Mouse (Mus musculus): ENCODE measurements at regions not wholly inside any gene's neighbourhood (a gene's known extent, or its start where the extent isn't known, plus 50 kb on each side); places are given as distances from the start of the nearest gene placed in this dataset.
"Not testable (repeated sequence)": the region's sequence is repeated elsewhere in the genome, so short reads cannot be mapped to it uniquely, and the experiment has no call there.

DNA sequence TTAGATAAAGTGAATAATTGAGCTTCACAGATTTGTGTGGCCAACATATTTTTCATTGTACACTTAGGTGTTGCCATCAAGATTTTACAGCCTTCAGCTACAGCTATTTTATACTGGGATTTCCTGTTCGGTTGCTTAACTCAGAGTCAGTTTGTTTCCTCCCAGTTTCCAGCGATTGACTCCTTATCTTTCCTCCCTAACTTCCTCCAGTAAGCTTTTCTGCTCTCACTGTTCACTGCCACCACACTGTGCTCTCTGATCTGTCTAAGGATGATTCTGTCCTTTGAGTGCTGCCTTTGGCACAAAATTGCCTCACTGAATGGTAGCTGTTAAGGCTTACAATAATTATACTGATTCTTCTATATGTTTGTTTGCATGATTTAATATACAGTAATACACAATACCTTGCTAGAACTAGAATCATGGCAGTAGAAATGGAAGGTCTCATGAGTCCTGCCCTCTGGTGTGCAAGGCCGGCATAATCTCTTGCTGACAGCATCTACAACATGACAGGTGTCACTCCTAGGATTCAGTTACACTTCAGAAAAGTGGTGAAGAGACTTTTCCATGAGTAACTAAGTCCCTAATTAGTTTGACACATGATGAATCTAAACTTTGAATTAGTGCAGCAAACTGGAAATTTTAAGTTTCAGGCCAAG, 558.0 kb upstream of the Olfr1507 start:
- in situ Hi-C loops (cut with MboI; ENCODE audit: low sequenced_read_pairs) = not testable (repeated sequence)

- in situ Hi-C loops (cut with MboI; ENCODE audit: low sequenced_read_pairs) = not testable (repeated sequence)
Observed at GRCm38 (mm10) chr14:53047683-53048082, 552.1 kb upstream of the Olfr1507 start.

DNA sequence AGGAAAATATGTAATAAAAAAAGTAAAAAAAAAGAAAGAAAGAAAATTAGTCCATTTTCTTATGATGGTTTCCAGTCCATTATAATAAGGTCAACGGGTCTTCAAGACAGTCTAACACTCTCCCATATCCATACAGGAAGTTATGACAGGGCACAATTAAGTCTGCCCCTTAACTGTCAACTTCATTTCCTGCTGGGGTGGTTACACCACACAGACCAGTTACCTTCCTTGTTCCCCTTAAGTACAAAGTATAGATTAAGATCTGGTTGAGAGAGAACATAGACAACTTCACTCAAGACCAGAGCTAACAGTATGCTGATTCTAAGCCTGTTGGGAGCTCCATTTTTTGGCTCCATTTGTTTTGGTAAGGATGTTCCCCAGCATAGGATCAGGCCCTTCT, 551.4 kb upstream of the Olfr1507 start:
- in situ Hi-C loops (cut with MboI; ENCODE audit: low sequenced_read_pairs) = not testable (repeated sequence)

- in situ Hi-C loops (cut with MboI; ENCODE audit: low sequenced_read_pairs) = not testable (repeated sequence)
Observed at GRCm38 (mm10) chr14:53045331-53045730, 549.8 kb upstream of the Olfr1507 start.

GRCm38 (mm10) chr14:53044101-53044500, 548.6 kb upstream of the Olfr1507 start:
- in situ Hi-C loops (cut with MboI; ENCODE audit: low sequenced_read_pairs) = not testable (repeated sequence)

DNA sequence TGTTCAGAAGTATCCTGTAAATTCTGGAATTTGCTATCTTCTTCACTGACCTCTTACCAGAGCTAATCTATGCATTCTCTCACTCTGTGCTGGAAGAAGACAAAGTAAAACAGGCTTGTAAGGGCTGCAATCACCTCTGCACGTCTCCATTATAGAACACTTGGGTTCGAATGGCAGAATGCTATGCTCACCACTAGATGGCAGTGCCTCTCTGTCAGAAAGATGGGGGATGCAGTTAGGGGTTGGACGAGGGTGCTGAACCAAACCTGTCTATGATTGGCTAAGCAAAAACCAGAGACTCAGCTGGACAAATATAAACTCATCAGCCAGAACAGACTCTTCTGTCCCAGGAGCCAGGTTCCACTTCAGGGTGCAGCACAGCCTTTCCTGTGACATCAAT, 546.5 kb upstream of the Olfr1507 start:
- in situ Hi-C loops (cut with MboI; ENCODE audit: low sequenced_read_pairs) = not testable (repeated sequence)

DNA sequence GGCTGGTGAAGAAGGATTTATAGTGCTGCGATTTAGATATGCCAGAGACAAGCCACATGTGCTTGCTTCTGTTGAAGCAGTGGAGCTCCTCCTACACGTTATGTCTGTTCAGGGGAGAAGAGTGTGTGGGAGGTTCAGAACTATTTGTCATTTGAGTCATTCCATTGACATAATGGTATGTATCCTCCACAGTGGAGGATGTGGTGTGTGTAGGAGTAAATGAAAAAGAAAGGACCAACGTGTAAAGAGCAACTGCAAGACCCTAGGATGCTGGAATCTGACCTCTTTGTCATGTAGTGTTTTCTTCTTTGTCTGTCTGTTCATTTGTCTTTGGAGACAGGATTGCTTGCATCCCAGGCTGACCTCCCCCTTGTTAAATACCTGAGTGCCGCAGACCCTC, 543.9 kb upstream of the Olfr1507 start:
- in situ Hi-C loops (cut with MboI; ENCODE audit: low sequenced_read_pairs) = not testable (repeated sequence)

- in situ Hi-C loops (cut with MboI; ENCODE audit: low sequenced_read_pairs) = not testable (repeated sequence)
Observed at GRCm38 (mm10) chr14:53034940-53035339, 539.4 kb upstream of the Olfr1507 start.

DNA sequence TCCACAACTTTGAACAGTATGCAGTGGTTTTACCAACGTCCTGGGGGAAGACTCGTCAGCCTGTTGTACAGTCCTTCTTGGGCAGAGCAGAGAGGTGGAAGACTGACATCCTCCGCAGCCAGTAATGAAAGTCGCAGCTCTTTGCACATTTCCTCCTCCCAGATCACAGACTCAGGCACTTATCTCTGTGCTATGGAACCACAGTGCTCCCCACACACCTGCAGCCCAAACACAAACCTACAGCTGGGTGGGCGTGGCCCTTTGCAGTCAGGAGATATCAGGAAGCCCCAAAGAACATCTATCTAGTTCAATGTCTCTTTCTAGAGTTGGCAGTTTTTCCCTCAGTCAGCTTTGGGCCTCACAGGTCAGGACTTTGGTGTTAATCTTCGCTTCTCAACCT, 537.7 kb upstream of the Olfr1507 start:
- in situ Hi-C loops (cut with MboI; ENCODE audit: low sequenced_read_pairs) = not testable (repeated sequence)

DNA sequence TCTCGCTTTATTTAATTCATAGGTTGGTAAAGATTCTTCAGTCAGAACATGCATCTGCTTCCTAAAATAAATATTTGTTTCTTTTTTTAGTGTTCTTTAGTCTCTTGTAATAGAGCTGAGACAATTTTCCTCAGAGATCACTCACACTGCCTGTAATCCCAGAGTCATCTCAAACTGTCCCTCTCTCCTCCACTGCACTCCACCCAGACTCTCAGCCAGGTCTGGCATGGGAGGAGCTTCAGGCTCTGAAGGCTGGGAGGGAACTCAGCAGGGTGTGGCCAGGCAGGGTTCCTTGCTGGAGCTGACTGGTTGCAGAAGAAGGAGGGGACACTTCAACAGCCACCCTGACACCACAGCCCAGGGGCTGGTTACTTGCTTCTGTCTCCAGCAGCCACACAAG, 536.9 kb upstream of the Olfr1507 start:
- in situ Hi-C loops (cut with MboI; ENCODE audit: low sequenced_read_pairs) = not testable (repeated sequence)

DNA sequence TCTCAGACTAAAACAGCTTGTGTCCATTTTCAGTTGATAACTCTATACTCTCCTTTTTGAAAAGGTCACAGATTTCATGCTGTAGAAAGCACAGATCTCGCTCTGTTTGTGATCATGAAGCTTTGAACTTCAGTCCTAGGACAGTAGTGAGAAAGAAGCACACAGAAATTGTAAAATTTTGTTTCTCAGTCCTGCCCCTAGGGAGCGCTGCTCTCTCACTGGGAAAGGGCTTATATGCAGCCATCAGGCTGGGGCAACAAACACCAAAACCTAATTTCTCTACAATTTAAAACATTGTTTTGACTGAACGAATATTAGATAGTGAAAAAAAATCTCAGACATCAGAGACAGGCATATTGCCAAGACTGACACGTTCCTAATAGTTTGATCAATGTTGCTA, 534.7 kb upstream of the Olfr1507 start:
- in situ Hi-C loops (cut with MboI; ENCODE audit: low sequenced_read_pairs) = not testable (repeated sequence)

- in situ Hi-C loops (cut with MboI; ENCODE audit: low sequenced_read_pairs) = not testable (repeated sequence)
Observed at GRCm38 (mm10) chr14:53026958-53027357, 531.4 kb upstream of the Olfr1507 start.

DNA sequence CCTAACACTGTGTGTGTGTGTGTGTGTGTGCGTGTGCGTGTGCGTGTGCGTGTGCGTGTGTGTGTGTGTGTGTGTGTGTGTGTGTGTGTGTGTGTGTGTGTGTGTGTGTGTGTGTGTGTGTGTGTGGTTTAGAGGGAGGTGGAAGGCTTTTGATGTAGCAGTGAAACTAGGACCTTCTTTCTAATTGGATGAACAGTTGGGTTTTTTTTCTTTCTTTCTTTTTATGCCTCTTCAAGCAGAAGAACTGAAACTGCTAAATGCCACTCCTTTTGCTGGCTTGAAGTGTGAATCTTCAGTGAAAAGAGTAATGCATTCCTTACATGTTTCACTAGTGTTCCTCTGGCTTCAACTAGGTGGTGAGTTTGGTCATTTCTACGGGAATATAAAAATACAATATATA, 524.6 kb upstream of the Olfr1507 start:
- in situ Hi-C loops (cut with MboI; ENCODE audit: low sequenced_read_pairs) = not testable (repeated sequence)

DNA sequence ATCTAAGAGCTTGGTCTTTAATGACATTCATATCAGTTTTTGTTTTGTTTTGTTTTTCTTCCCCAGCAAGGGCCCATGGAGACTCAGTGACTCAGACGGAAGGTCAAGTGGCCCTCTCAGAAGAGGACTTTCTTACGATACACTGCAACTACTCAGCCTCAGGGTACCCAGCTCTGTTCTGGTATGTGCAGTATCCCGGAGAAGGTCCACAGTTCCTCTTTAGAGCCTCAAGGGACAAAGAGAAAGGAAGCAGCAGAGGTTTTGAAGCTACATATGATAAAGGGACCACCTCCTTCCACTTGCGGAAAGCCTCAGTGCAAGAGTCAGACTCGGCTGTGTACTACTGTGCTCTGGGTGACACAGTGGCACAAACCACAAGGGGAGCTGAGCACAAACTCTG, 512.2 kb upstream of the Olfr1507 start:
- in situ Hi-C loops (cut with MboI; ENCODE audit: low sequenced_read_pairs) = not testable (repeated sequence)

- in situ Hi-C loops (cut with MboI; ENCODE audit: low sequenced_read_pairs) = not testable (repeated sequence)
Observed at GRCm38 (mm10) chr14:53007323-53007722, 511.8 kb upstream of the Olfr1507 start.

DNA sequence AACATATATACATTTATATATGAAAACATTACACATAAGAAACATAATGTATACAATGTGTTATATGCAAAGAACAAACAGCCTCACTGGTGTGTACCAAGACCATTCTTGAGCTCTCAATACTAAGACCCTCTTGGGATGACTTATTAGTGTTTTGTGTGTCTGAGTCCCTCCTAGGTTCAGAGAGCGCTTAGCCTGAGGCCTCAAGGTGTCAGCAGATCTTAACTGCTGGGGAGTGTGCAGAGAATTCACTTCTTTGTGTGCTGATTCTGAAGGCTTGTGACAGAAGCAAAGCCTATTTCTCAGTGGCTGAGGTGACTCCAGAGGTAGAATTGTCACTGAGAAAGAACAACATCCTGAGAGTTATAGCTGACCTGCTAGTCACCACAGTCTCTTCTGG, 505.7 kb upstream of the Olfr1507 start:
- in situ Hi-C loops (cut with MboI; ENCODE audit: low sequenced_read_pairs) = not testable (repeated sequence)

DNA sequence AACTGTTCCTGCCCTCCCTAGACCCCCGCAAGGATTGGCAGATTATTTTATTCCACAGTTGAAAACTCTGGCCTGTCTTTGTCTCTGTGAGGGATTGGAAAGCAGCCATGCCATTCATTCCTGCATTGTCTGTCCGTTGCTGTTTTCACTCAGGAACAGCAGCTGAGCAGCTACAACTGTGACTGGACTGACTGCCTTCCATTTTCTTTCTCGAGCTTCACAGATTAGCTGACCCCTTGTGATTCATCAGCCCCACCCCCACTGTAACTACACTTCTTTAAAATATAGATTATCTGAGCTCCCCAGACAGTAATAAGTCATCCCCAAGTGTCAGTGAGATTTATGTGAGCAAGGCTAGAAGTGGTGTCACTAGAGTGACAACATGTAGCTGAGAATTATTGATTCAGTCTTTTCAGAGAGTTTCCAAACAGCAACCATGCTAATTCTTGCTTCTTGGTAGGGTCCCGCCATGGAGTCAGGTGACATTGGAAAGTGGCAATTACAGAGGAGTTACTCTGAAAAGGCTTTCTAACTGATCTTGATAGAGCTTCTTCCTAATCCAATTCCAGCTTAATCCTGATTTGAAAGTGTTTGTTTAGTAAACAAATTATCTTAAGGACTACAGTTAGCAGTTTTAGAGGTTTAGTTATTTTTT, 496.7 kb upstream of the Olfr1507 start:
- in situ Hi-C loops (cut with MboI; ENCODE audit: low sequenced_read_pairs) = not testable (repeated sequence)

DNA sequence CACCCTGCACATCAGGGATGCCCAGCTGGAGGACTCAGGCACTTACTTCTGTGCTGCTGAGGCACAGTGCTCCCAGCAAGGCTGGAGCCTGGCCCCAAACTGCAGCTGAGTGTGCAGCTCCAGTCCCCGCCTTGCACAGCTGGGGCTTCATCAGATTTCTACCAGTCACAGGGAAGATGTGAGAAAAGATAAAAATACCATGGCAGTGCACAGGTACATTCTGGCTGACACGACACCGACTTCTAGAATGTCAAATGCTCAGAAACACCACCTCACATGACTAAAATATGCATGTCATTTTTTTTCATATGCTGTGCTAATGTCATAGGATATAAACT, 495.7 kb upstream of the Olfr1507 start:
- in situ Hi-C loops (cut with MboI; ENCODE audit: low sequenced_read_pairs) = not testable (repeated sequence)

- in situ Hi-C loops (cut with MboI; ENCODE audit: low sequenced_read_pairs) = not testable (repeated sequence)
Observed at GRCm38 (mm10) chr14:52990569-52991327, 495.2 kb upstream of the Olfr1507 start.

- in situ Hi-C loops (cut with MboI; ENCODE audit: low sequenced_read_pairs) = not testable (repeated sequence)
Observed at GRCm38 (mm10) chr14:52989940-52990339, 494.4 kb upstream of the Olfr1507 start.

DNA sequence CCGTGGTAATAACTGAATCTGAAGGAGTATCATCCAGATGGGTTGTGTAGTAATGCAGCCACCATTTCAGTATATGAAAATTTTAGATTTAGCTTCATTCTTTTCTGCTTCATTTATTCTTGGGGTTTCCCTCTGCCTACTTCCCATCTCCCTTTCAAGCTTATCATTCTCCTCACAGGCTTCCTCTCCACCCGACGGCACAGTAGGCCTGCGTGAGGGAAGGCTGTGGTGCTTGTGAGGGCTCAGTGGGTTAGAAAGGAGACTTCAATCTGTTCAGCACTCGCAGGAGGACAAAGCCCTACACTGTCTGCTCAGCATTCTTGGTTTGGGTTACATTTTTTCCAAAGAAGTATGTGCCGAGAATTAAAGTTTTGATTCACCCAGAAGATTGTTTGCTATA, 493.0 kb upstream of the Olfr1507 start:
- in situ Hi-C loops (cut with MboI; ENCODE audit: low sequenced_read_pairs) = not testable (repeated sequence)

All from CH12F3 (cell line).